Mouse (Mus musculus): ENCODE results near the gene Gls2.

- TF ChIP-seq CTCF (IDR thresholded peaks at IDR 0.05; ENCODE audit: insufficient read depth, low read length) = no peak
- TF ChIP-seq POLR2A (IDR thresholded peaks at IDR 0.05; ENCODE audit: borderline replicate concordance, extremely low read depth, low read depth, low read length) = no peak
These were observed 59.5 kb downstream of the Gls2 start, which contains the start of gene Apon for GRCm38 (mm10) chr10:128253677-128254255.

Measured in lung, adult 2 months (tissue).